Mouse (Mus musculus) E14TG2a.4 (cell line): Measurements from ENCODE around the gene Fnbp1l.

Experiments used
- CTCF ChIP-seq: conservative IDR thresholded peaks from 2 replicates; pipeline ENCODE4 v1.5.1; 2014; ENCODE audit warnings: low read length
- POU5F1 ChIP-seq: IDR thresholded peaks from 2 replicates; pipeline ENCODE4 v1.6.1; 2014; ENCODE audit warnings: low read length, borderline replicate concordance

DNA sequence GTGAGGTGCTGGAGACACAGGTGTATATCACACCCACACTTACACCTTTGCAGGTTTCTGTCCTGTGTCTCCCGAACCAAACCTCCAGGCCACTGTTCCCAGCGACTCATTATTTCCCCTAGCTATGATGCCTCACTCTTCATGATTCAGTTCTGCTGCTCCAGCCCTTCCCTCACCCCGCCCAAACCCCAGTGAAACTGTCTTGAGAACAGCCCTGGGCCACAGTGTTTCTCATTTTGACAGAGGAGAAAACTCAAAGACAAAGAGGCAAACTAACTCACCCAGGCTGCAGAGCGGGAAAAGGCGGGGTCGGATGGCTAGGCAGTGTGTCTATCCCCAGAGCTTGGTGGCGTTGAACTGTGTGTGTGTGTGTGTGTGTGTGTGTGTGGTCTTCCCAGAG is 121.0 kb downstream of the Fnbp1l start:
- TF ChIP-seq CTCF (no peak), POU5F1 (no peak)
